Mouse (Mus musculus): ENCODE data around the gene Cpn1.

GRCm38 (mm10) chr19:44032046-44032744 is 45.8 kb upstream of the Cpn1 start:
- TF ChIP-seq CTCF (IDR thresholded peaks at IDR 0.05; ENCODE audit: low read depth, low read length) (no peak), POLR2AphosphoS5 (IDR thresholded peaks at IDR 0.05; ENCODE audit: insufficient replicate concordance, low read depth, low read length) (no peak), GATA1 (IDR thresholded peaks at IDR 0.05; ENCODE audit: borderline replicate concordance, low read length) (no peak), GATA2 (IDR thresholded peaks at IDR 0.05; ENCODE audit: borderline replicate concordance, low read depth, low read length) (no peak)

Measured in G1E (cell line).